Mouse (Mus musculus) kidney, adult 2 months (tissue): ENCODE data around the gene Gm10518.

Source experiments
- CTCF ChIP-seq: fragments of 200-500 bp; conservative IDR thresholded peaks from 2 replicates; pipeline ENCODE4 v1.5.1; 2011; ENCODE audit warnings: low read depth, mild to moderate bottlenecking, control low read depth, low read length, moderate library complexity, mixed read lengths; ENCODE audit not compliant: insufficient read depth, insufficient read length
- POLR2A ChIP-seq: fragments of 200-500 bp; IDR thresholded peaks from one replicate; pipeline ENCODE4 v1.6.1; 2011; ENCODE audit warnings: low read depth, low read length, control low read depth

DNA sequence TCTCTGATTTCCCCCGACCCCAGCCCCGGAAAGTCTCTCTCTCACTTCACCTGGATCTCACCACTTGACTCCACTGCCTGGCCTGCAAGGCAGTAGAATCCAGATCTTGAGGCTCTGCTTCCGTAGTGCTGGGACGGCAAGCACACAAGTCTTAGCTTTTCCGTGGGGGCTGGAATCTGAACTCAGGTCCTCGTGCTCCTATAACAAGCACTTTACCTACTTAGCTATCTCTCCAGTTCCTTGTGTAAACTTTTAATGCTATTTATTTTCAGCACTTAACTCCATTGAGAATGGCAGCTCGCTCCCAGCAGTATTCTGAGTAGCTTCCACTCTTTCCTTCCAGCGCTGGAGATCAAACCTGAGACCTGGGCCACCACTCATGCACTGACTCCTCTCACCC lies 26.3 kb upstream of the Gm10518 start:
- TF ChIP-seq CTCF (no peak), POLR2A (no peak)
